Mouse (Mus musculus) olfactory bulb, adult 2 months (tissue): ENCODE measurements around the gene Dna2.

ENCODE experiments used
- CTCF ChIP-seq: fragments of 200-500 bp; IDR thresholded peaks from 2 replicates; pipeline ENCODE4 v1.5.1; 2012; ENCODE audit warnings: low read depth, mild to moderate bottlenecking, low read length, moderate library complexity; ENCODE audit not compliant: insufficient read depth
- POLR2A ChIP-seq: fragments of 200-500 bp; IDR thresholded peaks from 2 replicates; pipeline ENCODE4 v1.6.1; 2012; ENCODE audit warnings: mild to moderate bottlenecking, low read depth, low read length, moderate library complexity; ENCODE audit not compliant: insufficient read depth

DNA sequence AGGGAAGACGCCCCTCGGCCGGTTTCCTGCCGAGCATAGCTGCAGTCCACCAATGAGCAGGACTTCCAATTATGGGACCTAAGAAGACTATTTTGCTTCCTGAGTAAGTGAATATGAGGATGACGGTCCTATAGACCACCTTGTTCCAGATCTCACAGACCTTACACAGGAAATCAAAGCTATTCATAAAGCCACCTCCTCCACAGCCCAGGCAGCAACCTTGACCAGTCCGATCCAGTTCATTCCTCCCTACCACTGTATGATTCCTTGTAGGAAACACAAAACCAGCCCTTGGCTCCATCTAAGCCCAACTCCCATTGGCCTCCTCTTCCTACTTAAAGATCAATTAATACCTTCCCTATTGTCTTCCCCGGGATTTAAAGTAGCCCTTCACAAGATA lies 40.5 kb upstream of the Dna2 start:
- TF ChIP-seq CTCF (no peak), POLR2A (no peak)
